Mouse (Mus musculus) kidney, adult 9 months (tissue): ENCODE measurements around the gene Dhx36.

Source experiments
- DNase-seq: peaks from one replicate; pipeline ENCODE4 v3.0.0; 2022

Gene Dhx36

GRCm38 (mm10) chr3:62418387-62419138 is 88.2 kb downstream of the Dhx36 start:
- no peak for DNase-seq
